In the genomic region with DNA sequence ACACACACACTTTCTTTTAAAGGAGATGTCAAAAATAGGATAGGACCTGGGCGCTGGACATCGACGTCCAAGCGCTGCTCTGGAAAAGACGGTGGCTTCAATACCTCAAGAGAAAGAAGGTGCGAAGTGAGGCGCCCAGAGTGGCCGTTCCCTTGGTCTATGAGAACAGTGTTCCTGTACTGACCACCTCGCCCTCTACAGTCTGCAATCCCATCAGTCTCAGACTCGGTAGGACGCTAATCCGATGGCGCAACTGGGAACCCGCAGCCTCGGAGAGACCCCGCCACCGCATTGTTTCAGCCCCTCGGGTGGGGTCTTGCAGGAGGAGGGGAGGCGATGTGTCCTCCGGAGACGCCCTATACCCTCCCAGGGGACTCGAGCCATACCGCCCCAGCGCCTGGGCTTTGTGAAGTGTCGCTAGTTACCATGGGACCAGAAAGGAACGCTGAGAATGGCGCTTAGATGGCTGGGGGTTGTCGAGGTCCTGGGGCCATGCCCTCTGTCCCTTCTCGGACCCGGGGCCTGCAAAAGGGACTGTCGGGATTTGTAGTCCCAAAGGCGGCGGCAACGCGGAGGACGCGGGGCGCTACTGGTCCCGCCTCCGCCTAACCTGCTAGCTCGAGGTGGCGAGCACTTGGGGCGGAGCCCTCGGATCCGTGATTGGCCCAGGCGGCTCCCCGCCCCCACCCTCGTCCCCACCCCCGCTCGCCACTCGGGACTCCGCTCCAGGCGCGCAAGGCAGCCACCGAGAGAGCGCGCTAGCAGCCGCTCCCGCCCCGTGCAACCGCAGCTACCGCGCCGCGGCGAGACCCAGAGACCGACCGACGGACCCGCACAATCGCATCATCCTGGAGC, we compare ENCODE assay signal across 9 mouse cellular contexts. TPM values are rescaled to one million over a fixed set of nuclear protein-coding genes. Genes with fewer than 3 reads are reported as not detected.
DNase-seq lines count a peak whose midpoint lies in the region; ATAC-seq lines count a peak whose summit lies in the region.
"Had no signal": no experiment of that assay in that cellular context is flagged by ENCODE, and none has a peak within 500 bp of the region (broad histone marks: within the 10 kb centered on the region; RNA-seq: fewer than 3 reads in every experiment).

A gene (plus strand): TSS at position 418 of the 855 bp plus-strand sequence.

- H3K27me3 ChIP-seq in intestine, embryonic 14.5 days (replicated peaks; ENCODE audit: control insufficient read depth, insufficient read depth, low read length), result peaks cover 58% of the 10 kb centered on the region
- H3K27me3 ChIP-seq in megakaryocyte, embryonic 14.5 days (replicated peaks), result peaks cover 88% of the 10 kb centered on the region

- H3K4me2 ChIP-seq in intestine, embryonic 14.5 days (ENCODE audit: low read length), result peak within 1 kb of the TSS; percentile 83

- under 1% methylated on average over 69 of the region's 71 CpGs for WGBS in intestine, embryonic 14.5 days

- H3K36me3 ChIP-seq in intestine, embryonic 14.5 days (ENCODE audit: control insufficient read depth, insufficient read depth, low read length), result no peaks in the 10 kb centered on the region
- no peaks in the 10 kb centered on the region for H3K36me3 ChIP-seq in megakaryocyte, embryonic 14.5 days (replicated peaks; ENCODE audit: low read length)

- H3K4me3 ChIP-seq in intestine, embryonic 14.5 days (ENCODE audit: low read depth, low read length), result peak within 1 kb of the TSS; percentile 41
- peak within 1 kb of the TSS; percentile 87 for H3K4me3 ChIP-seq in megakaryocyte, embryonic 14.5 days (replicated peaks)

- H3K4me1 ChIP-seq in intestine, embryonic 14.5 days (replicated peaks; ENCODE audit: control insufficient read depth, insufficient read depth, low read length), result peaks cover 16% of the 10 kb centered on the region
- peaks cover 36% of the 10 kb centered on the region for H3K4me1 ChIP-seq in megakaryocyte, embryonic 14.5 days

- no peaks in the 10 kb centered on the region for H3K9me3 ChIP-seq in intestine, embryonic 14.5 days (ENCODE audit: control insufficient read depth, low read length)
- peaks cover 4% of the 10 kb centered on the region; the same call in 1 of the 2 replicates for H3K9me3 ChIP-seq in megakaryocyte, embryonic 14.5 days

- intact Hi-C loops in left cerebral cortex, postnatal 10 days (cut with DNase I), result loop anchor here (1.0 to 5.0 kb wide), 2 partner anchors 64 to 86 kb away; no protein-coding TSS in a partner anchor

- DNase-seq in adrenal gland, postnatal 25 days, result peak; percentile 79
- DNase-seq in embryo, embryonic 11.5 days (ENCODE audit: low read depth, low spot score), result peak; percentile 77
- peak; percentile 83 for DNase-seq in gastrocnemius, postnatal 25 days
- DNase-seq in intestine, embryonic 14.5 days (ENCODE audit: low spot score), result peak; percentile 79
- peak; percentile 87 to 89 for DNase-seq in left cerebral cortex, postnatal 10 days (ENCODE audit: extremely low spot score in 1 of 2, low spot score in 2 of 2)
- peak; percentile 71 to 72 for DNase-seq in right cerebral cortex, adult 2 months (ENCODE audit: low spot score in 2 of 2)
- DNase-seq in urinary bladder, postnatal 36 days (ENCODE audit: low spot score in 2 of 2), result peak; percentile 52 to 74

- no peak within 1 kb of the TSS for H3K27ac ChIP-seq in intestine, embryonic 14.5 days (ENCODE audit: low read depth)

- H3K9ac ChIP-seq in intestine, embryonic 14.5 days (ENCODE audit: low read length), result peak within 1 kb of the TSS; percentile 23; the same call in 1 of the 2 replicates

- ATAC-seq in intestine, embryonic 14.5 days (replicated peaks; ENCODE audit: low FRiP score, low TSS enrichment, low read depth), result peak; percentile 85

RNA-seq across cellular contexts. Expression of the gene that starts here (rescaled TPM):
- 0.57 and 1.3 TPM in 2 replicates for total RNA-seq in adrenal gland, postnatal 25 days (2021)
- 1 to 10 TPM; 1.0 to 2.0 TPM for total RNA-seq in gastrocnemius, postnatal 25 days (2021)
- polyA plus RNA-seq in intestine, embryonic 14.5 days (2014; fragmentation: Nextera tagmentation; extraction: Ambion mirVana), result 8.7 and 10.4 TPM in 2 replicates
- 100 to 1,000 TPM; 354 to 401 TPM for total RNA-seq in left cerebral cortex, postnatal 10 days (2021)
- polyA plus RNA-seq in megakaryocyte, embryonic 14.5 days (2012; ENCODE audit: insufficient read depth, low replicate concordance), result 0.12 TPM in 1 of 2 replicates, not detected in the other
- total RNA-seq: neutrophil, adult 5-6 weeks had no signal

Comparison
In these comparisons a context has a peak if more than half of its experiments do, and no peak if none do; other contexts are left out.
1. RNA of the gene that starts here (total RNA-seq): 354 to 401 TPM in left cerebral cortex, postnatal 10 days; 1.0 to 2.0 TPM in gastrocnemius, postnatal 25 days and 0.57 to 1.3 TPM in adrenal gland, postnatal 25 days; every median in the first group is over 100 times any median in the second.
2. Peak in every context shown above with its lines, with median percentiles within 50 percentile points of each other: DNase-seq.